Mouse (Mus musculus) ES-Bruce4 (cell line): ENCODE data around the gene Kif24.

Experiments
- CTCF ChIP-seq: IDR thresholded peaks from one replicate; pipeline ENCODE4 v1.8.1; 2011; ENCODE audit warnings: low read depth, low read length
- EP300 ChIP-seq: IDR thresholded peaks from 2 replicates; pipeline ENCODE4 v1.6.1; 2011; ENCODE audit warnings: low read depth, low read length; ENCODE audit not compliant: insufficient read depth
- POLR2A ChIP-seq: IDR thresholded peaks from one replicate; pipeline ENCODE4 v1.8.1; 2011; ENCODE audit warnings: low read length; ENCODE audit not compliant: insufficient read depth

GRCm38 (mm10) chr4:41361059-41361458, 103.6 kb downstream of the Kif24 start:
- TF ChIP-seq EP300 (no peak), CTCF (no peak), POLR2A (no peak)
